11 mouse cellular contexts compared by ENCODE assay signal in genomic region chr1:78702282-78702963, GRCm38 (mm10). TPM values are rescaled to one million over a fixed set of nuclear protein-coding genes. Genes with fewer than 3 reads are reported as not detected.
DNase-seq lines count a peak whose midpoint lies in the region; ATAC-seq lines count a peak whose summit lies in the region.
"Had no signal": no experiment of that assay in that cellular context is flagged by ENCODE, and none has a peak within 500 bp of the region (broad histone marks: within the 10 kb centered on the region; RNA-seq: fewer than 3 reads in every experiment).

No protein-coding gene starts in this region.

- H3K36me3 ChIP-seq in heart, embryonic 16.5 days (ENCODE audit: control insufficient read depth, insufficient read depth) = peaks cover 56% of the 10 kb centered on the region
- peaks cover 6% of the 10 kb centered on the region; the same call in 1 of the 2 replicates for H3K36me3 ChIP-seq in intestine, embryonic 16.5 days (ENCODE audit: control insufficient read depth, insufficient read depth, low read length)

- H3K27me3 ChIP-seq in heart, embryonic 16.5 days (ENCODE audit: control insufficient read depth, insufficient read depth, low read length) = no peaks in the 10 kb centered on the region
- no peaks in the 10 kb centered on the region for H3K27me3 ChIP-seq in intestine, embryonic 16.5 days (replicated peaks; ENCODE audit: control insufficient read depth, insufficient read depth, low read length)
- H3K27me3 ChIP-seq: heart, embryonic 15.5 days had no signal

- WGBS in heart, embryonic 16.5 days = 67% methylated on average over 14 of the region's 14 CpGs
- WGBS in intestine, embryonic 16.5 days = 70% methylated on average over 14 of the region's 14 CpGs

- H3K9ac ChIP-seq in heart, embryonic 16.5 days (ENCODE audit: low read length) = no peak overlapping the region
- no peak overlapping the region for H3K9ac ChIP-seq in intestine, embryonic 16.5 days (ENCODE audit: low read depth, low read length)
- H3K9ac ChIP-seq: heart, embryonic 15.5 days had no signal

- no peaks in the 10 kb centered on the region for H3K9me3 ChIP-seq in heart, embryonic 16.5 days (replicated peaks; ENCODE audit: control insufficient read depth, low read length)
- H3K9me3 ChIP-seq in intestine, embryonic 16.5 days (ENCODE audit: control insufficient read depth, low read length) = no peaks in the 10 kb centered on the region
- H3K9me3 ChIP-seq: heart, embryonic 15.5 days had no signal

- H3K4me2 ChIP-seq in heart, embryonic 16.5 days (ENCODE audit: low read depth, low read length) = no peak overlapping the region
- H3K4me2 ChIP-seq in intestine, embryonic 16.5 days (ENCODE audit: low read depth, low read length) = no peak overlapping the region
- H3K4me2 ChIP-seq: heart, embryonic 15.5 days had no signal

- ATAC-seq in heart, embryonic 16.5 days (replicated peaks; ENCODE audit: extremely low read depth, insufficient read depth, low FRiP score) = peak; percentile 52; the same call in 1 of the 2 replicates
- ATAC-seq in intestine, embryonic 16.5 days = peak; percentile 34; the same call in 1 of the 2 replicates
- ATAC-seq in erythroid progenitor cell, adult 5-6 weeks (replicated peaks; ENCODE audit: low FRiP score, poor library complexity, severe bottlenecking) = no peak
- ATAC-seq: inflammation-experienced regulatory T-cells, adult 6 months had no signal

- H3K4me1 ChIP-seq in heart, embryonic 16.5 days (ENCODE audit: control insufficient read depth, insufficient read depth, low read length) = no peaks in the 10 kb centered on the region
- no peaks in the 10 kb centered on the region for H3K4me1 ChIP-seq in intestine, embryonic 16.5 days (ENCODE audit: control insufficient read depth, insufficient read depth, low read length)

- H3K27ac ChIP-seq in heart, embryonic 16.5 days (ENCODE audit: low read length) = no peak overlapping the region; the same call in 1 of the 2 replicates
- H3K27ac ChIP-seq in intestine, embryonic 16.5 days (ENCODE audit: low read length) = no peak overlapping the region
- H3K27ac ChIP-seq: heart, embryonic 15.5 days had no signal

- no peak overlapping the region for H3K4me3 ChIP-seq in heart, embryonic 16.5 days (ENCODE audit: low read length)
- no peak overlapping the region for H3K4me3 ChIP-seq in intestine, embryonic 16.5 days (ENCODE audit: low read length)
- H3K4me3 ChIP-seq: heart, embryonic 15.5 days had no signal

- no peak for DNase-seq in heart, postnatal 10 days
- peak; percentile 10 for DNase-seq in urinary bladder, postnatal 14 days (ENCODE audit: low spot score)
- no peak for DNase-seq in urinary bladder, postnatal 10 days (ENCODE audit: low spot score)
- no peak for DNase-seq in retina, embryonic 14.5 days (ENCODE audit: low spot score)
- DNase-seq: layer of hippocampus, adult 9-11 months; retina, postnatal 1 day had no signal

- intact Hi-C loops in heart, postnatal 10 days (cut with DNase I) = no loop called here

RNA-seq across cellular contexts. Expression of gene Utp14b, which starts 44.6 kb away (rescaled TPM):
- polyA plus RNA-seq in heart, embryonic 16.5 days (2015; fragmentation: Nextera tagmentation; extraction: Ambion mirVana) = 1.8 and 2.2 TPM in 2 replicates
- 1 to 10 TPM; 2.8 to 3.1 TPM for total RNA-seq in heart, postnatal 10 days (2021)
- polyA plus RNA-seq in intestine, embryonic 16.5 days (2015; fragmentation: Nextera tagmentation; extraction: Ambion mirVana) = 3.5 and 3.7 TPM in 2 replicates
- 0.72 and 3.8 TPM in 2 replicates for total RNA-seq in erythroid progenitor cell, adult 5-6 weeks (2015; ENCODE audit: low replicate concordance)
- total RNA-seq in erythroid progenitor cell, adult 5-6 weeks (2017; ENCODE audit: low replicate concordance) = 2.3 and 2.4 TPM in 2 replicates

RNA-seq across cellular contexts. Expression of gene Acsl3, which starts 44.8 kb away (rescaled TPM):
- polyA plus RNA-seq in heart, embryonic 16.5 days (2015; fragmentation: Nextera tagmentation; extraction: Ambion mirVana) = 78.7 and 87.1 TPM in 2 replicates
- total RNA-seq in heart, postnatal 10 days (2021) = 10 to 100 TPM; 11.3 to 14.4 TPM
- polyA plus RNA-seq in intestine, embryonic 16.5 days (2015; fragmentation: Nextera tagmentation; extraction: Ambion mirVana) = 93.5 and 111 TPM in 2 replicates
- 2.9 and 4.0 TPM in 2 replicates for total RNA-seq in erythroid progenitor cell, adult 5-6 weeks (2015; ENCODE audit: low replicate concordance)
- total RNA-seq in erythroid progenitor cell, adult 5-6 weeks (2017; ENCODE audit: low replicate concordance) = 5.6 and 13.5 TPM in 2 replicates
